Mouse (Mus musculus): Measurements from ENCODE around the gene Slc38a6.

DNA sequence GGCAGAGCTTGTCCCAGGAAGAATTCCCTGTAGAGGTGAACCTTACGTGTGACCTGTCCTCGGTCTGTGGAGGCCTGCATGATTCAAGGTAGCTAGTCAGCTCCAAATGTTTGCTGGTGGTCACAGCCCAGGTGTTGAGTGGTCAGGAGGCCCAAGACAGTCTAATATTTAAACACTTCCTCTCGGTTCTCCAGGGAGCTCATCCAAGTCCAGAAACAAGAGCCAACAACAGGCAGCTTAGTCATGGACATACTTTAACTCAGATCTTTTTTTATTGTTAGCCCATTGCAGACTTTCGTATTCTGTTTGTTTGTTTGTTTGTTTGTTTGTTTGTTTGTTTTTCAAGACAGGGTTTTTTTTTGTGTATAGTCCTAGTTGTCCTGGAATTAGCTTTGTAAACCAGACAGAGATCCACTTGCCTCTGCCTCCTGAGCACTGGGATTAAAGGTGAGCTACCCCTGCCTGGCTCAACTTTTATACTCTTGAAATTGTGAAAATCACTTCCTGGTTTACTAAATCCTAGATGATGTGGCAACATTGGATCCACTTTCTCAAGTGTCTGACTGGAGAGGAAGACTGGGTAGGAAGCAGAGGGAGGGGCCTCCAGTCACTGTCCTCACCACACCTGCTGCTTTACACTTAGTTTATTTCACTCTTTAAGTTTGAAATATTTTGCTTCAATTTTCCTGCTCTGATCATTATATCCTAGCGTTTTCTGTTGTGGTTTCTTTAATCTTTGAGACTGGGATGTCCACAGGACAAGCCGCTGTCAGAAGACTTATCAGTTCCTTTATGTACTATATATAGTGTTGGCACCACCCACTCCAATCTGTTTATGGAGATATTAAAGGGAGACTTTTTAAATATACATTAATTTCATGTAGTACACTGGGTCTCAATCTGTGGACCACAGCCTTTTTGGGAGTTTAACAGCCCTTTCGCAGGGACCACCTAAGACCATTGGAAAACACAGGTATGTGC, 31.4 kb downstream of the Slc38a6 start:
- TF ChIP-seq POLR2A (IDR thresholded peaks at IDR 0.05; ENCODE audit: low read depth, low read length) (no peak), MAFK (IDR thresholded peaks at IDR 0.05; ENCODE audit: insufficient replicate concordance, low read length) (no peak), CHD2 (IDR thresholded peaks at IDR 0.05; ENCODE audit: low read length) (no peak), MXI1 (IDR thresholded peaks at IDR 0.05; ENCODE audit: low read depth, low read length) (no peak), E2F4 (IDR thresholded peaks at IDR 0.05; ENCODE audit: insufficient replicate concordance, low read depth, low read length) (no peak), CTCF (conservative IDR thresholded peaks at IDR 0.05 in 1 of 2, IDR thresholded peaks at IDR 0.05 in 1 of 2; ENCODE audit: low read depth in 2 of 2, low read length in 2 of 2) (no peak), MEF2A (IDR thresholded peaks at IDR 0.05; ENCODE audit: borderline replicate concordance, low read depth, low read length) (no peak), ETS1 (conservative IDR thresholded peaks at IDR 0.05; ENCODE audit: low read depth, low read length) (no peak), TCF12 (IDR thresholded peaks at IDR 0.05; ENCODE audit: low read depth, low read length) (no peak), SMC3 (IDR thresholded peaks at IDR 0.05; ENCODE audit: low read depth, low read length) (no peak), ZKSCAN1 (IDR thresholded peaks at IDR 0.05; ENCODE audit: borderline replicate concordance, low read depth, low read length) (no peak), ELF1 (IDR thresholded peaks at IDR 0.05; ENCODE audit: low read depth, low read length) (no peak), UBTF (IDR thresholded peaks at IDR 0.05; ENCODE audit: low read depth, low read length) (no peak), NRF1 (IDR thresholded peaks at IDR 0.05; ENCODE audit: low read depth, low read length) (no peak)
